Mouse (Mus musculus): ENCODE data around the gene Hist1h4b.

Gene Hist1h4b

GRCm38 (mm10) chr13:23740256-23740840 is 16.5 kb upstream of the Hist1h4b start:
- DNase-seq (ENCODE audit: low spot score): no peak

DNA sequence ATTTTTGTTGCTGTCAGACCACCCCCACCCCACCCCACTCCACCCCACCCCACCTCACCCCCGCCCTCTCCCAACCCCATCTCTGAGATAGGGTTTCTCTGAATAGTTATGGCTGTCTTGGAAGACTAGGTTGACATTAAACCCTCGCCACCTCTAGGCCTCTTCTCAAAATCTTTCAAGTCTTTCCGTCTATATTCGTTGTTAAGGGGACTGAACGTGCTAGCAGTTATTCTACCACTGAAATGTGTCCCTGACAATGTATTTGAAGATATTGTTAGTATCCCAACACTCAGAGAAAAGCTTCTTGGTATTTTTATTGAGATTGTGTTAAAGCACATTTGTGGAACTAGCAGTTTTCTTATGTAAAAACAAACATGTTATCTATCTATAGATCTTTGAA is 15.9 kb upstream of the Hist1h4b start:
- DNase-seq (ENCODE audit: low spot score): peak; percentile 47

DNA sequence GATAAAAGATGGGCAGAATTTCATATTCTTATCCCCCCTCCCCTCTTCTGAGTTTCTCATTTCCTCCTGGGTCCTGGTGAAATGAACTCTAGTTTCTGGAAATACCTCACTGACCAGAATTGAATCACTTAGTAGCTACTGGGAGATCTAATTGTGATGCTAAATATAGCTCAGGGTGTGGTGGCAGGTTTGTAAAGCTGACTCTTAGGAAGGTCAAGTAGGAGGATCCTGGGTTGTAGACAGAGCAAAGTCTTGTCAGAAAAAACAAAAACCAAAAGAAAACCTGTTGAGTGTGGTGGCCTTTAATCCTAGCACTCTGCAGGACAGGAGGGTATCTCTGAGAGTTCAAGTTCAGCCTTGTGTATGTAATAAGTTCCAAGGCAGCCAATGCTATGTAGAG is 14.8 kb upstream of the Hist1h4b start:
- peak; percentile 14 for DNase-seq (ENCODE audit: low spot score)

DNA sequence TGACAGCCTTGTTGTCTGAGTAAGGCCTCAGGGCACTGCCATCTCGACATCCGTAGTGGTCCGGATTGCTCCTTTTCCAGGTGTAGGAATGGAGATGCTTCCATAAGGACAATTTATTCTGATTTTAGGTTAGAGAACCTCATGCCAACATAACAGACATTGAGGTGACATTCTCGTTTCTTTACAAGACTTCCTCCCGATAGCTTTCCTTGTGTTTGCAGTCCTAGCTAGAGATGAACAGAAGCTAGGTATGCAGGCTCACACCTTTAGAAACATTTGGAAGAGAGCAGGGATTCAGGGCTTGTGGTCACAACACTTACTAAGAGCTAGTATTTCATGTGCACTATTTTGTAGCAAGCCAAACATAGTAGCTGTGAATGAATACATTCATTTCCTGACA is 13.6 kb upstream of the Hist1h4b start:
- no peak for DNase-seq (ENCODE audit: low spot score)

GRCm38 (mm10) chr13:23743963-23744362 is 12.8 kb upstream of the Hist1h4b start:
- no peak for DNase-seq (ENCODE audit: low spot score)

GRCm38 (mm10) chr13:23744421-23745380 is 12.1 kb upstream of the Hist1h4b start:
- DNase-seq (ENCODE audit: low spot score): peak; percentile 72

DNA sequence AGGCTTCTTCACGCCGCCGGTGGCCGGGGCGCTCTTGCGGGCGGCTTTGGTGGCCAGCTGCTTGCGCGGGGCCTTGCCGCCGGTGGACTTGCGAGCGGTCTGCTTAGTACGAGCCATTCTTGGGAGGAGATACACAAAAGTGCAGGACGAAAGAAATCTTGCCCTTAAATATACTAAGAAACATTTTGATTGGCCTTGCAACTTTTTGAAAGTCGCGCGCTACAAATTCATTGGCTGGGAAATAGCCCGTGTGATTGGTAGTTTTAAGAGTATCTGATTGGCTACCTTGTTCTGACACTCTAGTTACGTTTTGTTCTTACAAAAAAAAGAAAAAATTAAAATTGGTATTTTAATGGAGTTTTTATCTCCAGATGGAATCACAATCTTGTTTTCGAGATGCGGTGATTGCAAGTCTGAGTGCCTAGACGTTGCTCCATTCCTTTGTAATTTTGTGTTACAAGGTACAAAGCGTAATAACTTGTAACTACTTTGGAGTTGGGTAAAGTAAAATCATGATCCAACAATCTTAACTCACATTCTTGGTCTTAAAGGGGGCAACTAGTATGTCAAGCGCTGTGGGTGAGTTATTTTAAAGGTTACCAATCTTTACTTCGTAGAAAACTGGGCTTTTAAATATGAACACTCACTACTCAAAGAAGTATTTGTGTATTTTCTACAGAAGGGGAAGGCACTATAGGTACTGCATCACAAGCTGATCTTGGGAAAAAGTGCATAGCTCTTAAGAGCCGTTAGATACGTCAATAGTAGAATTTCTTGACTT is 11.2 kb upstream of the Hist1h4b start, which contains the start of gene Hist1h3c:
Gene Hist1h3c, minus strand, starts transcription at position 222 of the 781 bp plus-strand sequence.
- peak; percentile 96 for DNase-seq (ENCODE audit: low spot score)

DNA sequence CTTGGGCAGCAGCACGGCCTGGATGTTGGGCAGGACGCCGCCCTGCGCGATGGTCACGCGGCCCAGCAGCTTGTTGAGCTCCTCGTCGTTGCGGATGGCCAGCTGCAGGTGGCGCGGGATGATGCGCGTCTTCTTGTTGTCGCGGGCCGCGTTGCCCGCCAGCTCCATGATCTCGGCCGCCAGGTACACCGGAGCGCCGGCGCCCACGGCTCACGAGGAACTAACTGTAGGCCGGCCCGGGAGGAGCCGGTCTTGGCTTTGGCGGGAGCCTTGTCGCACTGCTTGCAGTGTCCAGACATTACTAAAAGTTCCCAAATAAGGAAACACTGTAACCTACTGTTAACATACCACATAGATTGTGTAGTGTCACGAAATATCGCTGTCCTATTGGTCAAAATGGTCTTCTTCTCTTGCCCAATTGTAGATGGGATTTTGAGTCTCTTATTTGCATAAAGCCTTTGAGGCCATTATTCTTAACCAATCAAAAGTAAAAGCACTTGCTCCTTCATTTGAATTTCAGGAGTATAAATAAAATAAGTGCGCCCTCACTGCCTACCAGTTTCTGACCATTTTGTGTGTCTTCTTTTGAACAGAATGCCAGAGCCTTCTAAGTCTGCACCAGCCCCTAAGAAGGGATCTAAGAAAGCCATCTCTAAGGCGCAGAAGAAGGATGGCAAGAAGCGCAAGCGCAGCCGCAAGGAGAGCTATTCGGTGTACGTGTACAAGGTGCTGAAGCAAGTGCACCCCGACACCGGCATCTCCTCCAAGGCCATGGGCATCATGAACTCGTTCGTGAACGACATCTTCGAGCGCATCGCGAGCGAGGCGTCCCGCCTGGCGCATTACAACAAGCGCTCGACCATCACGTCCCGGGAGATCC is 10.4 kb upstream of the Hist1h4b start, which contains the start of gene Hist1h2bb:
Gene Hist1h2bb, plus strand, starts transcription at position 534 of the 880 bp plus-strand sequence.
- DNase-seq (ENCODE audit: low spot score): peak; percentile 96

- DNase-seq (ENCODE audit: low spot score): peak; percentile 76
Observed at GRCm38 (mm10) chr13:23747081-23747891, 9.5 kb upstream of the Hist1h4b start.

DNA sequence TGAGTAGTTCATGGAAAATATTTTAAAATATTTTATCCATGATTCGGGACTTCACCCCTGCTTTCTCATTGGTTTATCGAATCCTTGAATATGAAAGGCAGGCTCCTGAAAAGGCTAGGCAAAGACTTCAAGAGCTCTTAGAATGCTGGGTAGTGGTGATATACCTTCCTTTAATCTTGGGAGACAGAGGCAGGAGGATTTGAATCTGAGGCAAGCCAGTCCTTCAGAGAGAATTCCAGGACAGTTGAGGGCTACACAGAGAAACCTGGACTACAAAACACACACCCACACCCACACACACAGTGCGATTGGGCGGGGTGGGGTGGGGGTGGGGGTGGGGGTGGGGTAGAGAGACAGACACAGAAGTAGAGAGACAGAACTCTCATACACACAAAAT is 8.9 kb upstream of the Hist1h4b start:
- peak; percentile 69 for DNase-seq (ENCODE audit: low spot score)

- DNase-seq (ENCODE audit: low spot score): peak; percentile 35
Observed at GRCm38 (mm10) chr13:23749563-23750121, 7.2 kb upstream of the Hist1h4b start.

DNA sequence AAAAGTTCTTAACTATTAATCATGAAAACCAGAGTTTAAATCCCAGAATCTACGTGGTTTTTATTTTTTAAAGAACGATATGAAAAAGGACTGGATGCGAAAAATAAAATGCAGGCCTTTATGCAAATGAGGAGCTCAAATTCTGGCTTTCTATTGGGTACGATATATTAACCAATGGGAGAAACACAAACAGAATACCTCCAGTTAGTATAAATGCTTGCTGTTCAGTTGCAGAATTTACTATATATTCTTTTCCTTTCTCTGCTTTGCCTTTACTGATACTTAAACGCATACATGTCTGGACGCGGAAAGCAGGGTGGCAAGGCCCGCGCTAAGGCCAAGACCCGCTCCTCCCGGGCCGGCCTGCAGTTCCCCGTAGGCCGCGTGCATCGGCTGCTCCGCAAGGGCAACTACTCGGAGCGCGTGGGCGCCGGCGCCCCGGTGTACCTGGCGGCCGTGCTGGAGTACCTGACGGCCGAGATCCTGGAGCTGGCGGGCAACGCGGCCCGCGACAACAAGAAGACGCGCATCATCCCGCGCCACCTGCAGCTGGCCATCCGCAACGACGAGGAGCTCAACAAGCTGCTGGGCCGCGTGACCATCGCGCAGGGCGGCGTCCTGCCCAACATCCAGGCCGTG is 5.9 kb upstream of the Hist1h4b start, which contains the start of gene Hist1h2ab:
Gene Hist1h2ab, plus strand, starts transcription at position 288 of the 639 bp plus-strand sequence.
- DNase-seq (ENCODE audit: low spot score): peak; percentile 93

DNA sequence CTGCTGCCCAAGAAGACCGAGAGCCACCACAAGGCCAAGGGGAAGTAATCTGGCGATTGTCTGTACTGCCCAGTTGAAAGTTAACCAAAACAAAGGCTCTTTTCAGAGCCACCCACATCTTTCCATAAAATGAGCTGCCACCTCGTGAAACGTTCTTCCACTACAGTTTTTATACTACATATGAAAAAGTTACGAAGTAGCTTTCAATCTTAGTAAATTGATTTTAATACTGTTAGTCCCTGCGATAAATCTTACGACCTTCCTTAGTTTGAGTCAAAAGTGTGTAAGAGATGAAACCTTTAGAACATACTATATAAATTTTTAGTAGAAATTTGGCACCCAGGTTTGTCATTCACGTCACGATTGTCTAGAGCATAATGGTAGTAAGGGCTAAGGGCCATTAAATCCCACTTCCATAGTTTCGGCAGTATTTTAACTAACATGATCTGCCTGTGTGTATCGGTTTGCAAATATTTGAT is 5.3 kb upstream of the Hist1h4b start:
- DNase-seq (ENCODE audit: low spot score): peak; percentile 73

GRCm38 (mm10) chr13:23752067-23752741 is 4.6 kb upstream of the Hist1h4b start, which contains the start of gene Hist1h3b:
Gene Hist1h3b (plus strand): TSS chr13:23752267.
- peak; percentile 99 for DNase-seq (ENCODE audit: low spot score)

GRCm38 (mm10) chr13:23752742-23753172 is 4.1 kb upstream of the Hist1h4b start:
- DNase-seq (ENCODE audit: low spot score): peak; percentile 59

GRCm38 (mm10) chr13:23753314-23754078 is 3.3 kb upstream of the Hist1h4b start:
- peak; percentile 38 for DNase-seq (ENCODE audit: low spot score)

DNA sequence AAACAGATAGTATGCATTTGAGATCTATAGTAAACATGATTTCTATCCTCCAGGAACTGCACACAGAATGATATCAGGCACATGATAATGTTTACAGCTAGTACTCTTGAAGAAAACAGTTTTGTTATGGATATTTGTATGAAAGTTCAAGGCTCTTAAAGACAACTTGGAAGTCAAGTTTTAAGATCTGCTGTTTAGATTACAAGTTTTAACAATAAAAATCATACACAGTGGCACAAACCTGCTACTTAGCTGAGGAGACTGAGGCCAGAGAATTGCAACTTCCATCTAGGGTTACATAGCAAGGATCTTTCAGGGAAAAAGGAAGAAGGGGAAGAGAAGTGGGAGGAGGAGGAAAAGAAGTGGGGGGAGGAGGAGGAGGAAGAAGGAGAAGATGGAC is 1.8 kb upstream of the Hist1h4b start:
- DNase-seq (ENCODE audit: low spot score): no peak

All from c-Kit-positive CD71-positive TER-119-positive erythroid progenitor cells, embryonic 14.5 days (primary cell).